Mouse (Mus musculus): ENCODE results near the gene Rhox4b. TPM values are rescaled to one million over a fixed set of nuclear protein-coding genes. Genes with fewer than 3 reads are reported as not detected.

Rhox4b gene
- polyA plus RNA-seq (2012; rRNA removed): 0.28 TPM in 1 of 2 replicates, not detected in the other

DNA sequence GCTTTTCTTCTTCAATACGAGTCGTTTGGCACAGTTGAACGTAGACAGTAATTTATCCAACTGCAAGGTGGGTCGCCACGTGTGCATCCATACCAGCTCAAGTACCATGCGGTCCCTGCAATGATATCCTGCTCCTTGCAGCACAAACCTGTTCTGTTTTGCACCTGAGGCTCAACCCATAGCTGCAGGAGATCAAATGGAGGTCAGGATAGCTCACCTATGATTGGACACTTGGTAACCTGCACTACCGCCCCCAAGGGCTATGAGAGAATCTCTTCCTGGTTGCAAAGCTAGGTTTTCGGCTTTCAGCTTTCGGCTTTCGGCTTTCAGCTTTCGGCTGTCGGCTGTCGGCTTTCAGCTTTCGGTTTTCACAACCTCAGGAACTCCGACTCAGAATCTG lies at the start of gene Rhox4b:
Rhox4b (plus strand) TSS at position 301 of the 400 bp plus-strand sequence.

DNA sequence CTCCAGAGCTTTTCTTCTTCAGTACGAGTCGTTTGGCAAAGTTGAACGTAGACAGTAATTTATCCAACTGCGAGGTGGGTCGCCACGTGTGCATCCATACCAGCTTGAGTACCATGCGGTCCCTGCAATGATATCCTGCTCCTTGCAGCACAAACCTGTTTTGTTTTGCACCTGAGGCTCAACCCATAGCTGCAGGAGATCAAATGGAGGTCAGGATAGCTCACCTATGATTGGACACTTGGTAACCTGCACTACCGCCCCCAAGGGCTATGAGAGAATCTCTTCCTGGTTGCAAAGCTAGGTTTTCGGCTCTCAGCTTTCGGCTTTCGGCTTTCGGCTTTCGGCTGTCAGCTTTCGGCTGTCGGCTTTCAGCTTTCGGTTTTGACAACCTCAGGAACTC lies 41.7 kb upstream of the Rhox4b start, which contains the start of gene Rhox4a2:
Rhox4a2 (plus strand) TSS at position 301 of the 400 bp plus-strand sequence.

DNA sequence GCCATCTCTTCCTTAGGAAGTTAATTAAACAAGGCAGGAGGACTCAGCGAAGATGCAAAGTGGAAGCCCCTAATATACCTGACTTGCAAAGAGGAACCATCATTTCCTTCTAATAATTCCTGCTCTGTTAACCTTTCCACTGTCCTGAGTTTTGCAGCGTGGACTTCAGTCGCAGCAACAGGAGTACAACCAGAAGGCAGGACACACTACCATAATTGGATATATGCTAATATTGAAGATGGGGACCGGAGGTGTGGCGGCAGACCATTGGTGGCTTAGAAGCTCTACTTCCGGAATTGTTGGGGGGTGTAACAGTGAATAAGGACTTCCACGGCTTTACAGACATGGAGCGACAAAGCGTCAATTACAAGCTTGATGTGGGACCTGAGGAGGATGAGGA lies 20.5 kb upstream of the Rhox4b start, which contains the start of gene Rhox2b:
Rhox2b (plus strand) TSS at position 301 of the 400 bp plus-strand sequence.

DNA sequence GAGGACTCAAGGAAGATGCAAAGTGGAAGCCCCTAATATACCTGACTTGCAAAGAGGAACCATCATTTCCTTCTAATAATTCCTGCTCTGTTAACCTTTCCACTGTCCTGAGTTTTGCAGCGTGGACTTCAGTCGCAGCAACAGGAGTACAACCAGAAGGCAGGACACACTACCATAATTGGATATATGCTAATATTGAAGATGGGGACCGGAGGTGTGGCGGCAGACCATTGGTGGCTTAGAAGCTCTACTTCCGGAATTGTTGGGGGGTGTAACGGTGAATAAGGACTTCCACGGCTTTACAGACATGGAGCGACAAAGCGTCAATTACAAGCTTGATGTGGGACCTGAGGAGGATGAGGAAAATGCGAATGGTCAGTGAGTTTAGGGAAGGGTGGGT lies 21.1 kb downstream of the Rhox4b start, which contains the start of gene Rhox2c:
Rhox2c (plus strand) TSS at position 301 of the 400 bp plus-strand sequence.

DNA sequence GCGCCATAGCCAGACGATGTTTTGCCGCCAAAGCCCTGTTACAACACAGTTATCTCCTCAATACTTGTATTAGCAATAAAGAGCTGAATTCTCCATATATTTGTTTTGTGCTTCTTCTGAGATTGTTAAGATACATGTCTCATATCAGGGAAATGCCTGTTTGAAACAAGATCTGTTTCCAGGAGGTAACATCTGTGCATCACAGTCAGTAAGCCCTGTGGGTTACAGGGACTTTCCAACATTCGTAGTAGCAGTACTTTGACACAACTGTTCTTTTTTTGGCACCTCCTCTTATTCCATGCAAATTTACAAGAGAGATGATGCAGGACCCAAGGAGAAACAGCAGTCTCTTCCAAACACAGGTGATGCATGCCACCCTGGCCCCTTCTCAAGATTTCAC lies 26.0 kb downstream of the Rhox4b start, which contains the start of gene Rhox3c:
Rhox3c (plus strand) TSS at position 301 of the 400 bp plus-strand sequence.

DNA sequence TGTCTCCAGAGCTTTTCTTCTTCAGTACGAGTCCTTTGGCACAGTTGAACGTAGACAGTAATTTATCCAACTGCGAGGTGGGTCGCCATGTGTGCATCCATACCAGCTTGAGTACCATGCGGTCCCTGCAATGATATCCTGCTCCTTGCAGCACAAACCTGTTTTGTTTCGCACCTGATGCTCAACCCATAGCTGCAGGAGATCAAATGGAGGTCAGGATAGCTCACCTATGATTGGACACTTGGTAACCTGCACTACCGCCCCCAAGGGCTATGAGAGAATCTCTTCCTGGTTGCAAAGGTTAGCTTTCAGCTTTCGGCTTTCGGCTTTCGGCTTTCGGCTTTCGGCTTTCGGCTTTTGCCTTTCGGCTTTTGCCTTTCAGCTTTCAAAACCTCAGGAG lies 47.7 kb downstream of the Rhox4b start, which contains the start of gene Rhox4c:
Rhox4c (plus strand) TSS at position 301 of the 400 bp plus-strand sequence.

Other genes with a start within 250 kb of the Rhox4b start
- gene Ndufa1, start 241.3 kb upstream of the Rhox4b start, polyA plus RNA-seq (2012; rRNA removed): 320 and 343 TPM in 2 replicates
- gene Rnf113a1, start 241.2 kb upstream of the Rhox4b start, polyA plus RNA-seq (2012; rRNA removed): 10.2 and 11.0 TPM in 2 replicates
- gene Gm9, start 221.5 kb upstream of the Rhox4b start, polyA plus RNA-seq (2012; rRNA removed): not detected in 2 replicates
- gene Rhox1, start 210.2 kb upstream of the Rhox4b start, polyA plus RNA-seq (2012; rRNA removed): not detected in 2 replicates
- gene Rhox2a, start 187.5 kb upstream of the Rhox4b start, polyA plus RNA-seq (2012; rRNA removed): 0.10 TPM in 1 of 2 replicates, not detected in the other
- not detected in 2 replicates for gene Rhox3a, start 182.6 kb upstream of the Rhox4b start, polyA plus RNA-seq (2012; rRNA removed)
- not detected in 2 replicates for gene Rhox4a, start 167.2 kb upstream of the Rhox4b start, polyA plus RNA-seq (2012; rRNA removed)
- not detected in 2 replicates for gene Rhox3a2, start 52.5 kb upstream of the Rhox4b start, polyA plus RNA-seq (2012; rRNA removed)
- 0.06 and 0.21 TPM in 2 replicates for gene Rhox4a2, start 41.6 kb upstream of the Rhox4b start, polyA plus RNA-seq (2012; rRNA removed)
- gene Rhox2b, start 20.4 kb upstream of the Rhox4b start, polyA plus RNA-seq (2012; rRNA removed): not detected in 2 replicates
- 0.21 TPM in 1 of 2 replicates, not detected in the other for gene Rhox2c, start 21.2 kb downstream of the Rhox4b start, polyA plus RNA-seq (2012; rRNA removed)
- gene Rhox3c, start 26.1 kb downstream of the Rhox4b start, polyA plus RNA-seq (2012; rRNA removed): not detected in 2 replicates
- gene Rhox4c, start 47.8 kb downstream of the Rhox4b start, polyA plus RNA-seq (2012; rRNA removed): not detected in 2 replicates
- gene Rhox2d, start 60.9 kb downstream of the Rhox4b start, polyA plus RNA-seq (2012; rRNA removed): not detected in 2 replicates
- gene Rhox4d, start 81.9 kb downstream of the Rhox4b start, polyA plus RNA-seq (2012; rRNA removed): not detected in 2 replicates
- not detected in 2 replicates for gene Rhox2e, start 98.0 kb downstream of the Rhox4b start, polyA plus RNA-seq (2012; rRNA removed)
- not detected in 2 replicates for gene Rhox3e, start 109.5 kb downstream of the Rhox4b start, polyA plus RNA-seq (2012; rRNA removed)
- gene Rhox4e, start 124.9 kb downstream of the Rhox4b start, polyA plus RNA-seq (2012; rRNA removed): not detected in 2 replicates
- gene Rhox2f, start 138.9 kb downstream of the Rhox4b start, polyA plus RNA-seq (2012; rRNA removed): not detected in 2 replicates
- not detected in 2 replicates for gene Rhox3f, start 148.5 kb downstream of the Rhox4b start, polyA plus RNA-seq (2012; rRNA removed)
- gene Rhox4f, start 175.2 kb downstream of the Rhox4b start, polyA plus RNA-seq (2012; rRNA removed): not detected in 2 replicates
- gene Rhox3g, start 196.1 kb downstream of the Rhox4b start, polyA plus RNA-seq (2012; rRNA removed): not detected in 2 replicates
- not detected in 2 replicates for gene Rhox2g, start 211.0 kb downstream of the Rhox4b start, polyA plus RNA-seq (2012; rRNA removed)
- not detected in 2 replicates for gene Rhox4g, start 218.8 kb downstream of the Rhox4b start, polyA plus RNA-seq (2012; rRNA removed)
- gene Rhox3h, start 236.3 kb downstream of the Rhox4b start, polyA plus RNA-seq (2012; rRNA removed): not detected in 2 replicates
- gene Rhox2h, start 240.8 kb downstream of the Rhox4b start, polyA plus RNA-seq (2012; rRNA removed): not detected in 2 replicates